Mouse (Mus musculus) liver, embryonic 14.5 days (tissue): ENCODE results near the gene Pcnx2. TPM values are rescaled to one million over a fixed set of nuclear protein-coding genes. Genes with fewer than 3 reads are reported as not detected.
A peak's percentile ranks its signal among the peaks of the same experiment; 100 is the strongest.

Experiments
- ATAC-seq: fragments of 200-750 bp; cut with Nextera tagmentation; 2 replicates; pipeline ENCODE4 v1.8.0; 2017; ENCODE audit warnings: moderate number of reproducible peaks, mild to moderate bottlenecking, moderate library complexity; ENCODE audit not compliant: insufficient read depth
- DNase-seq, 3 experiments: peaks; one replicate each; pipeline ENCODE4 v3.0.0-alpha.2; 2012 to 2013; ENCODE audit warnings: low read depth in 3 of 3, low spot score in 3 of 3
- H3K27ac ChIP-seq: fragments of 300-500 bp; sonication (generic); 2 replicates; pipeline ENCODE4 v1.5.1; 2014; ENCODE audit warnings: moderate library complexity, mild to moderate bottlenecking, control low read depth, inconsistent platforms
- H3K27me3 ChIP-seq: fragments of 300-500 bp; sonication (generic); 2 replicates; pipeline ENCODE4 v1.6.1; 2014; ENCODE audit warnings: mild to moderate bottlenecking, low read length, moderate library complexity; ENCODE audit not compliant: control insufficient read depth, insufficient read depth
- H3K36me3 ChIP-seq: fragments of 300-500 bp; sonication (generic); replicated peaks from 2 replicates; pipeline ENCODE4 v1.6.1; 2014; ENCODE audit warnings: low read depth; ENCODE audit not compliant: control insufficient read depth, insufficient read depth
- H3K4me1 ChIP-seq, 2 experiments: fragments of 200-500 bp in 1 of 2; fragments of 300-500 bp in 1 of 2; sonication (generic) in 1 of 2; replicated peaks; 2 replicates each; pipeline ENCODE4 v1.6.1; 2012 to 2014; ENCODE audit warnings: antibody characterized with exemption in 1 of 2, inconsistent platforms in 1 of 2, low read length in 1 of 2; ENCODE audit not compliant: control insufficient read depth in 2 of 2, insufficient read depth in 2 of 2
- H3K4me2 ChIP-seq: fragments of 300-500 bp; sonication (generic); 2 replicates; pipeline ENCODE4 v1.6.1; 2014; ENCODE audit warnings: low read depth, mild to moderate bottlenecking, control low read depth, moderate library complexity
- H3K4me3 ChIP-seq, 2 experiments: fragments of 200-500 bp in 1 of 2; fragments of 300-500 bp in 1 of 2; sonication (generic) in 1 of 2; 2 replicates each; pipeline ENCODE4 v1.5.1; 2012 to 2014; ENCODE audit warnings: low read depth in 2 of 2, low read length in 2 of 2, mild to moderate bottlenecking in 2 of 2, control low read depth in 1 of 2, inconsistent platforms in 1 of 2, moderate library complexity in 1 of 2; ENCODE audit not compliant: insufficient read depth in 1 of 2
- H3K9ac ChIP-seq: fragments of 300-500 bp; sonication (generic); replicated peaks from 2 replicates; pipeline ENCODE4 v1.6.1; 2014; ENCODE audit warnings: mild to moderate bottlenecking, control low read depth, moderate library complexity
- H3K9me3 ChIP-seq: fragments of 300-500 bp; sonication (generic); 2 replicates; pipeline ENCODE4 v1.6.1; 2016; ENCODE audit warnings: low read length, mixed read lengths; ENCODE audit not compliant: control insufficient read depth
- CTCF ChIP-seq: IDR thresholded peaks from 2 replicates; pipeline ENCODE4 v1.5.1; 2016; ENCODE audit warnings: antibody characterized with exemption, low read depth, control low read depth
- EP300 ChIP-seq: IDR thresholded peaks from 2 replicates; pipeline ENCODE4 v1.6.1; 2016; ENCODE audit warnings: antibody characterized with exemption, low read depth
- WGBS: fragments of 180-500 bp; shearing (Covaris S2); extraction: QIAGEN DNeasy Blood & Tissue Kit; methylation state at CpG from one replicate; pipeline ENCODE4 v1.1.7; 2014; ENCODE audit not compliant: insufficient replicate concordance; 5-methylcytosine and 5-hydroxymethylcytosine counted together
- polyA plus RNA-seq, 2 experiments: library from polyadenylated mRNA; depleted of rRNA in 1 of 2; stranded (reverse) in 1 of 2; unstranded in 1 of 2; fragments of >200 nt; fragmentation: Nextera tagmentation in 1 of 2; extraction: Ambion mirVana in 1 of 2; gene quantifications; 2 replicates each; pipeline versions ENCODE4 v1.2.1 to v1.2.3; 2012 to 2014

Pcnx2 gene
- polyA plus RNA-seq, 2 experiments = 0.19 TPM; not detected in 1

DNA sequence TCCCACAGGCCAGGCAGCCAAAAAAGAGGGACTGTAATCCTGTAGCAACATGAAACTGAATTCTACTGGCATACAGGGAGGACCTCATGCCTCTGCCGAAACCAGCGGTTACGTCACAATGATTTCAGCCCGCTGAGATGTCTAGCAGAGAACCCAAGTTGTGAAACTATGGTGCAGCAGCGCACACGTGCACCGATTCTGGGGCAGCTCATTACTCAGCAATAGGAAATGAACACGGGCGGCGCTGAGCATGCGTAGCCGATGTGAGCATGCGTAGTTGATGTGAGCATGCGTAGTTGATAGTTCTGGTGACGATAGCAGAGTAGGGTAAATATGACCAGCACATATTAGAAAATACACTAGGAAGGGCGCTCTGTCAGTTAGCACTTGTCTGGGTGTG lies 52.8 kb downstream of the Pcnx2 start:
- Histone ChIP-seq H3K36me3 (no peaks in the 10 kb centered on the region), H3K4me1 (peaks cover 0 to 11% of the 10 kb centered on the region in 2 experiments; a peak in 1 of 4 replicates), H3K27ac (no peak overlapping the region), H3K27me3 (no peaks in the 10 kb centered on the region), H3K4me2 (no peak overlapping the region), H3K4me3 (no peak overlapping the region), H3K9me3 (no peaks in the 10 kb centered on the region), H3K9ac (no peak overlapping the region)
- WGBS = 76% methylated on average over 16 of the region's 16 CpGs
- DNase-seq (peak in 1 of 3 experiments; percentile 28), ATAC-seq (no peak)
- TF ChIP-seq CTCF (no peak), EP300 (no peak)

DNA sequence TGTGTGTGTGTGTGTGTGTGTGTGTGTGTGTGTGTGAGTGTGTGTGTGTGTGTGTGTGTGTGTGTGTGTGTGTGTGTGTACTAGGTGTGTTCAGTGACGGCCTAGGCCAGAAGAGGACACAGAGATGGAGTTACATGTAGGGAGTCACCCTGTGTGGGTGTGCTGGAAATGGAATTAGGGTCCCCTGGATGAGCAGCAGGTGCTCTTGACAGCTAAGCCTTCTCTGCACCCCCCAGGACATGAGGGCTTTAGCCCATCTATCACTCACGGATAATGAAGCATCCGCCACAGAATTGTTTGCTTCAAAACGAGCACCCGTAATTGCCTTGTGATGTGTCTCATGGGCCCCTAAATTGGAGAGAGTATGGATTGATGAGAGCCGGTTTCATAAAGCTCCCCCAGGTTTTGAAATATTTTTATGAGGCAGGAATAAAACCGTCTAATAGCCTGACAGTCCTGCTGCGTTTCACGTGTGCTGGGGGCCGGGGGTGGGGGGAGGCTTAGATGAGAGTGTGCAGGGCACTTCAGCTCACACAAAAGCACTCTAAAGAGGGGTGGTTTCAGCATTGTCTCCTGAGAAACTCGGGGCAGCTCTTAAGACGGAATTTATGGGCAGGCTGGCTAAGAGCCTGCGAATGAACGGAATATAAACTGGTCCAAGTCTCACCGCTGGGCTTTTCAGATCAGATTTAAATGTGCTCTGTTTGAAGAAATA lies 54.8 kb downstream of the Pcnx2 start:
- no peaks in the 10 kb centered on the region for H3K27me3 ChIP-seq
- WGBS = 69% methylated on average over 15 of the region's 15 CpGs
- DNase-seq (no peak), ATAC-seq (no peak)
- H3K4me1 ChIP-seq = peaks cover 0 to 13% of the 10 kb centered on the region in 2 experiments; a peak in 1 of 4 replicates
- H3K27ac ChIP-seq = no peak overlapping the region
- H3K36me3 ChIP-seq = no peaks in the 10 kb centered on the region
- H3K9me3 ChIP-seq = no peaks in the 10 kb centered on the region
- no peak overlapping the region for H3K9ac ChIP-seq
- H3K4me3 ChIP-seq = no peak overlapping the region
- no peak for TF ChIP-seq CTCF
- no peak for TF ChIP-seq EP300
- no peak overlapping the region for H3K4me2 ChIP-seq

- H3K9me3 ChIP-seq = no peaks in the 10 kb centered on the region
- no peak for DNase-seq
- WGBS = 39% methylated on average over 7 of the region's 7 CpGs
- no peak overlapping the region for H3K4me2 ChIP-seq
- no peaks in the 10 kb centered on the region for H3K27me3 ChIP-seq
- ATAC-seq = no peak
- peaks cover 0 to 13% of the 10 kb centered on the region in 2 experiments; a peak in 1 of 4 replicates for H3K4me1 ChIP-seq
- H3K9ac ChIP-seq = no peak overlapping the region
- H3K27ac ChIP-seq = no peak overlapping the region
- TF ChIP-seq CTCF (no peak), EP300 (no peak)
- H3K4me3 ChIP-seq = no peak overlapping the region
- no peaks in the 10 kb centered on the region for H3K36me3 ChIP-seq
Observed at GRCm38 (mm10) chr8:125842158-125842557, 56.0 kb downstream of the Pcnx2 start.

DNA sequence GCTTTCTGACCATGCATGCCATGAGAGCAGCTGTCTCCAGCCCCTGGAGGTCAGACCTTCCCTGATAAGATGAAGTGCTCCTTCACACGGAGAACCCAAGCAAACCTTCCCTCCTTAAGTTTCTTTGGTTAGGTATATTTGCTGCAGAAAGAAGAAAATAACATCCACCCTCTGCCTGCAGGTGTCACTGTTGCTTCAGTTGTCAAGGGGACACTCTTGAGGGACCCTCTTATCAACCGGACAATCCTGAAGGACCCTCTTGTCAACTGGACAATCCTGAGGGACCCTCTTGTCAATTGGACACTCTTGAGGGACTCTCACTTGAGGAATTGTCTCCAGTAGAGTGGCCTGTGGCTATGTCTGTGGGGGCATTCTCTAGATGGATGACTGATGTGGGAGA lies 73.4 kb downstream of the Pcnx2 start:
- H3K27ac ChIP-seq = no peak overlapping the region
- ATAC-seq = no peak
- no peak for TF ChIP-seq EP300
- peak; percentile 41 for TF ChIP-seq CTCF
- no peak overlapping the region for H3K4me2 ChIP-seq
- H3K27me3 ChIP-seq = no peaks in the 10 kb centered on the region
- no peaks in the 10 kb centered on the region for H3K36me3 ChIP-seq
- H3K4me1 ChIP-seq = peaks cover 0 to 3% of the 10 kb centered on the region in 2 experiments; a peak in 1 of 4 replicates
- H3K4me3 ChIP-seq = no peak overlapping the region
- 22% methylated on average over 2 of the region's 2 CpGs for whole genome bisulfite sequencing
- no peak overlapping the region for H3K9ac ChIP-seq
- H3K9me3 ChIP-seq = no peaks in the 10 kb centered on the region
- DNase-seq = no peak

DNA sequence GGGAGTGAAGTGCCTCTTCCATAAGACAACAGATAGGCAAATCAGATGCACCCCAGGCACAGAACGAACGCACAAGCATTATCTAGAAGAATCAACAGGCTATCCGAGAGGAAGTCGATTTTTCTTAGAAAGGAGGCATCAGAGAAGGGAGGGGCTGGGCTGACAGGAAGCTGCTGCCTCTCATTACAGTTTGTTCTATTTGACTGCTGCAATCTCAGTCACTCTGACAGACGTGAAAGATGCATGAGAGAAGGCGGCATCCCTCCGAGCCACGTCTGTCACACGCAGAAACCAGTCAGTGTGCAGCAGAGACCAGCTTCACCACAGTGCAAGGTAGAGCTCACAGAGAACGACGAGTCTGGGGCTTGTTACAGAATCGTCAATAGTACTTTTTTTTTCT lies 74.4 kb downstream of the Pcnx2 start:
- whole genome bisulfite sequencing = 23% methylated on average over 12 of the region's 12 CpGs
- DNase-seq (peak in 1 of 3 experiments; percentile 6), ATAC-seq (no peak)
- Histone ChIP-seq H3K4me1 (peaks cover 0 to 3% of the 10 kb centered on the region in 2 experiments; a peak in 1 of 4 replicates), H3K9ac (no peak overlapping the region), H3K4me3 (no peak overlapping the region), H3K36me3 (no peaks in the 10 kb centered on the region), H3K27me3 (no peaks in the 10 kb centered on the region), H3K4me2 (no peak overlapping the region), H3K9me3 (no peaks in the 10 kb centered on the region), H3K27ac (no peak overlapping the region)
- TF ChIP-seq CTCF = no peak
